Mouse (Mus musculus) cerebellum, adult 11 months (tissue): ENCODE measurements around the gene Armc3.
"Not testable (repeated sequence)": the region's sequence is repeated elsewhere in the genome, so short reads cannot be mapped to it uniquely, and the experiment has no call there.

Experiments used
- DNase-seq: peaks from one replicate; pipeline ENCODE4 v3.0.0; 2022

The Armc3 gene

GRCm38 (mm10) chr2:19275602-19276539, 76.8 kb downstream of the Armc3 start:
- peak; percentile 70 for DNase-seq

GRCm38 (mm10) chr2:19280331-19280730, 81.2 kb downstream of the Armc3 start:
- peak; percentile 5 for DNase-seq

GRCm38 (mm10) chr2:19292366-19292765, 93.3 kb downstream of the Armc3 start:
- no peak for DNase-seq

GRCm38 (mm10) chr2:19300345-19301089, 101.4 kb downstream of the Armc3 start:
- DNase-seq: no peak

GRCm38 (mm10) chr2:19301251-19301650, 102.1 kb downstream of the Armc3 start:
- no peak for DNase-seq

- DNase-seq: not testable (repeated sequence)
Observed at GRCm38 (mm10) chr2:19303087-19303486, 104.0 kb downstream of the Armc3 start.

- DNase-seq: no peak
Observed at GRCm38 (mm10) chr2:19310498-19310897, 111.4 kb downstream of the Armc3 start.

- no peak for DNase-seq
Observed at GRCm38 (mm10) chr2:19316056-19316455, 117.0 kb downstream of the Armc3 start.

GRCm38 (mm10) chr2:19316691-19317090, 117.6 kb downstream of the Armc3 start:
- no peak for DNase-seq

GRCm38 (mm10) chr2:19317151-19317812, 118.2 kb downstream of the Armc3 start:
- DNase-seq: not testable (repeated sequence)

- no peak for DNase-seq
Observed at GRCm38 (mm10) chr2:19318499-19318898, 119.4 kb downstream of the Armc3 start.

- no peak for DNase-seq
Observed at GRCm38 (mm10) chr2:19319284-19319683, 120.2 kb downstream of the Armc3 start.

GRCm38 (mm10) chr2:19322448-19322847, 123.3 kb downstream of the Armc3 start:
- DNase-seq: no peak

- DNase-seq: no peak
Observed at GRCm38 (mm10) chr2:19326376-19326775, 127.3 kb downstream of the Armc3 start.

GRCm38 (mm10) chr2:19327811-19328210, 128.7 kb downstream of the Armc3 start:
- DNase-seq: no peak

GRCm38 (mm10) chr2:19343901-19344635, 145.0 kb downstream of the Armc3 start:
- DNase-seq: peak; percentile 8

- peak; percentile 82 for DNase-seq
Observed at GRCm38 (mm10) chr2:19344636-19345413, 145.7 kb downstream of the Armc3 start.

- no peak for DNase-seq
Observed at GRCm38 (mm10) chr2:19345414-19345964, 146.4 kb downstream of the Armc3 start.

- no peak for DNase-seq
Observed at GRCm38 (mm10) chr2:19348454-19348853, 149.4 kb downstream of the Armc3 start.

- DNase-seq: no peak
Observed at GRCm38 (mm10) chr2:19350167-19350566, 151.1 kb downstream of the Armc3 start.

- DNase-seq: no peak
Observed at GRCm38 (mm10) chr2:19351615-19352253, 152.6 kb downstream of the Armc3 start.
